Mouse (Mus musculus) CD8-positive naive resting alpha-beta T cell, adult 2 months (primary cell): ENCODE results near the gene Myo1e.

Experiments used
- DNase-seq, 2 experiments: peaks; one replicate each; pipeline ENCODE4 v3.0.0; 2022; ENCODE audit warnings: low read depth in 2 of 2, low spot score in 2 of 2

Myo1e gene

DNA sequence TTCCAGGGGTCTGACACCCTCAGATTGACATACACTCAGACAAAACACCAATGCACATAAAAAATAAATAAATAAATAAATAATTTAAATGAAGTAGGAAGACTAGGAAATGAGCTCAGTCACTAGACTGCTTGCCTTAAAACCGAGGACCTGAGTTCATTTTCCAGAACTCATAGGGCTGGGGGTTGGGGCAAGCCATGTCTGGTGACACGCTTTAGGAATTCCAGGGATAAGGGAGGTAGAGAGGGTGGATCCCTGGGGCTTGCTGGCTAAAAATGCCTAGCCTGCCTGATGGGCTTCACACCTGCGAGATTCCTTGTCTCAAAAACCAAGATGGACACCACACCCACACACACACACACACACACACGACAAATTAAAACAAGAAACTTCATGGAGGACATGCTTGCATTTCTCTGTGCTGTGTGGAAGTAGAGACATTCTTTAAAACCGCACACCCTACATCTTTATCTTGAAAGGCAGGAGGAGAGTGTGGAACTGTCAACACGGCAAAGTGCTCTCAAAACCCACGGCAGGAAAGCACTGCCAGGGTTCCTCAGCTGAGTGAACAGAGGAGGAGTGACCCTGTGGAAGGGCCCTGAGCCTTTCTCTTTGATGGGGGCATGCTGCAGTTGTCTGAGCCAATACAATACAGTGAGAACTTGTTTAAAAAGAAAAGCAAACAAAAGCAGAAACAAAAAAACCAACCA lies 13.5 kb downstream of the Myo1e start:
- no peak for DNase-seq

DNA sequence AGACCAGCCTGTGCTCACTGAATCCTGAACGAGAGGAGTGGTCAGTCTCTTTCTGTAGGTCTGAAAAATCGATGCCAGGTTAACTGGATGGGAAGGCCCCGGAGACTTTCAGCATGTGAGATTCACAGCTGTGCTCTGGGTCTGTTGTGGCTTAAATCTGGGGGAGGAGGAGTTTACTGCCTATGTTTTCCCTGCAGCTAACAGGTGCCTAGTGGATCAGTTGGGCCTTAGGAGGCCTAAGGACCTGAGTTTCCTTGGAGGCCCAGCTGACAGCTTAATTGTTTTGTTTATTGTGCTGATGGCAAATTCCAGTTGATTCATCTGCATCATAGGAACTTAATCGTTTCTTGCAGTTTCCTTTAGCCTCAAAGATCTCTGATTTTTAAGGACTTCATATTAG lies 16.0 kb downstream of the Myo1e start:
- DNase-seq = no peak

DNA sequence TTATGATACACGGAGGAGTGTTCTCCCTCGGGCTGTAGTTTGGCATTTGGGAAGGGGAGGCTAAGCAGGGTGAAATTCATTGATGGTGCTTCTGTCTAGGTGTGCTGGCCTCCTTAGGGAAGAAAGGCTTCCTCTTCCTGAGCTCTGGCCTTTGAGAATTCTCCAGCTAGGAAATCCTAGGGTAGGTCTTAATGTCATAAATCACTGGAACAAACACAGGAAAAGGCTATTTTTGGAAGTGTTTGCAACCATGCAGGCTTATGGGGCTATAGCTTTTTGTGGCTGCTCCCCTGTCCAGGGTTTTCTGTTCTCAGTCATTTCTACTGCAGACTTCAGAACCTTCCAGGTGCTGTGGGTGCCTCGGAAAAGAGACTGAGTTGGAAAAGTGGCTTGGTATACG lies 16.9 kb downstream of the Myo1e start:
- no peak for DNase-seq

DNA sequence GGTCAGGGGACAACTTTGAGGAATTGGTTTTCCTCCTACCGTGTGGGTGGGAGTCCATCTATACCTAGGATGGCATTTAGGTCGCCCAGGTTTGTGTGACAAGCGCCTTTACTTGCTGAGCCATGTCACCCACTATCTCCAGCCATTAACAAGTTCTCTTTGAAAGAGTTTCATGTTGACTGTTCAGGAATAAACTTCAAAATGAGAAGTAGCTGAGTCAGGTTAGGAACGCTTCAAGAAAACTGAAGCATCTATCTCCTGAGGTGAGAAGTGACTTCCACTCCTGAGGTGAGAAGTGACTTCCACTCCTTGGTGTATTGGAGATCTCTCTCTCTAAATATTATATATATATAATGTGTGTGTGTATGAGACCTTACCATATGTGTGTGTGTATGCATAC lies 19.2 kb downstream of the Myo1e start:
- DNase-seq = no peak

DNA sequence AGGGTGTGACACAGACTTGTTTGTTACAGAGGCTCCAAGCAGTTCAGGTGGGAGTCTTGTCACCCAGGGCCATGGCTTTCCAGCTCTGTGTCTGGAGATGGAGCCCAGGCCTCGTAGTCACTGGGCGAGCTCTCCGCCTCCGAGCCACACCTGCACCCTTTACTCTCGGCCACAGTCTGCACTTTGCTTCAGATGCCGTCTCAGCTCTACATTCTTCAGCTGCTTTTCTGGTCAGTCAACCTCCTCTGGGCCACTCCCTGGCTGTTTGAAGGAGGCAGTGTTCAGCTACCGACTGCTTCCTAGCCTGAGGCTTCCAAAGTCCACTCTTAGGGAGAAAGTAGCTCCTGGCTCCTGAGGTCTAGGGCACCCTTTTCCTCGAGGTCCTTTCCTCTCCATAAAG lies 22.7 kb downstream of the Myo1e start:
- DNase-seq = no peak

DNA sequence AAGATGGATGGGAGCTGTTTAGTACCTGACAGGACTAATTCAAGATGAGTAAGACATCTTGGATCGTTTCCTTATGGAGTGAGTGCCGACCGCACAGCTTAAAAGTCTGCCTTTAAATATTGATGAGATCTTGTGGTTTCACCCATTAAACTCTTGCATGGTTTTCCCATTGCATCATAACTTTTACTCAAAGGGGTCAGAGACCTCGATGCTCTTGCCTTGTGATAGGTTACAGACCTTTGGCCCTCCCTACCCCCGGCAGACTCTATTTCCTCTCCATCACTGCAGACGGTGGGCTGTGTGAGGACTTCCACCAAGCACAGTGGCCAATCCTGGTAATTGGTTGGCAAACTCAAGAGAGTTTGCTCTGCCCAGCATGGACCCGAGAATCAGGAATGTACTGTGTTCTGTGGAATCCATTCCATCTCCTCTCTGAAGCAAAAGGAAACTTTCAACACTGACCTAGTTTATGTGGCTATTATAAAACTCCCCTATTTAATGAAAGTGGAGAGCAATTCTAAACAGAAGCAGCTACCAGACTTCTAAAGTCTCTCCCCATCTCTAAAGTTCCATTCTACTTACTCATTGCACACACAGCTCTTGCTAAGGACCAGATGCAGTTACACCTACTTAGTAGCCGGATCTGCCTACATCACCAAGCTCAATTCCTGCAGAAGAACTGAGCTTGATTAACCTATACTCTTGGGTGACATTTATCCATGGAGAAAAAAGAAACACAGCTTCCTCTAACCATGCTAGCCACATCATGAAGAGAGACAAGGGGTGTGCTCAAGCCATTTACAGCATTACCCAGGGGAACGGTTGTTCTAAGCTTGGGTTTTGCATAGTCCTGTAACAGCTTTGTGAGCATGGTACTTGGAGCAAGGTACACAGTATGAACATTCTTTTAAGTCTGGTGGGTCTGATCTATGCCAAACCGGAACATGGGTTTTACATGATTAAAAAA lies 25.2 kb downstream of the Myo1e start:
- no peak for DNase-seq

DNA sequence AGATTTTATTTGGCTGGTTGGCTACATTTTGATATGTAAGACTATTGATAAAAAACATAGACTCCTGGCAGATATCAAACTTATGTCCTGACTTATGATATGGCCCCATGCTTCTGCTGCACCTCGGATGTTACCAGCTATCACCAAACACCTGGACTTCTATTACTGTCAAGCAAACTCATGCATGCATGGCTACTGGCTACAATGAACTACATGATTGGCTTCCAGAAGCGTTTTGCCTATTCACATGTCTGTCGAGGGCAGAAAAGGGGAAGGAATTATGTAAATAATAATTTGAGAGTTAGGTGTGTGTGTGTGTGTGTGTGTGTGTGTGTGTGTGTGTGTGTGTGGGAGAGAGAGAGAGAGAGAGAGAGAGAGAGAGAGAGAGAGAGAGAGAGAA lies 30.0 kb downstream of the Myo1e start:
- DNase-seq = no peak

DNA sequence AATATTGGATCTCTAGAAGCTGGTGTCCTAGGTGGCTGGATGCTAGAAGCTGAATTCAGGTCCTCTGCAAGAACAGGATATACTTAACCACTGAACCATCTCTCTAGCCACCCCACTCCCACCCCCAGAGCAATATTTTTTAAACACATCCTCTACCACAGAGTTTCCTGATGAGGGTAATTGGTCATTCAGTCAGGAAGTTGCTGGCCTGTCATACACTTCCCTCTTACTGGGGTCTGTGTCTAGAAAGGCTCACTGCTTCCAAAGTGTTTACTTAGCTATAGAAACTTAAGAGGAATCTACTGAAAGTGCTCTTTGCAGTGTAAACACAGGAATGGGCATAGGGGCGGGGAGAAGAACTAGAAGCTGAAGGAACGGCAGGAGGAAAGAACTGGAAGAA lies 30.4 kb downstream of the Myo1e start:
- DNase-seq = no peak

DNA sequence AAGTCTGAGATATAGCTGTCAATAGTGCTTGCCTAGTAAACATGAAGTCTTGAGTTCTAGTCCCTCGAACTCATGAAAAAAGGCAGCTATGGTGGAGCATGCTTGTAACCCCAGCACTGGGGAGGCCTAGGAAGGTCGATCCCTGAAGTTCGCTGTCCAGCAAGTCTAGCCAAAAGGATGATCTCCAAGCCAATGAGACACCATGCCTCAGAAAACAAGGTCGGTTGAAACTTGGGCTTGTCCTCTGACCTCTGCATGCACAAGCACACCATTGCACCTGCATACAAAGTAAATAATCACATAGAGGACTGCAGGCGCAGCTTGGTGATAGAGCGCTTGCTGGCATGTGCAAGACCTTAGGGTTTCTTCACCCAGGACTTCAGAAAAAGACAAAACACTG lies 31.2 kb downstream of the Myo1e start:
- no peak for DNase-seq

DNA sequence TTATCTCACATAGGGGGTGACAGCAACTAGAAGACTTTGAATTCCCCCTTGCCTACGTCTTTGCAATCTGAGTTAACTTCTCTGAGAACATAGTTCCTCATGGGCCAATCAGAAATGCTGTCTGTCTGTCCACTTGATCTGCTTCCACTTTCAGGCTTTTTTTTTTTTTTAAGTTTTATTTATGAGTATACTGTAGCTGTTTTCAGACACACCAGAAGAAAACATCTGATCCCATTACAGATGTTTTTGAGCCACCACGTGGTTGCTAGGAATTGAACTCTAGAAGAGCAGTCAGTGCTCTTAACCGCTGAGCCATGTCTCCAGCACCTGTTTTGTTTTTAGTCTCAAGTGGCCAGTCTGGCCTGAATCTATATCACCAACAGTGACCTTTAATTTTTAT lies 32.1 kb downstream of the Myo1e start:
- no peak for DNase-seq

DNA sequence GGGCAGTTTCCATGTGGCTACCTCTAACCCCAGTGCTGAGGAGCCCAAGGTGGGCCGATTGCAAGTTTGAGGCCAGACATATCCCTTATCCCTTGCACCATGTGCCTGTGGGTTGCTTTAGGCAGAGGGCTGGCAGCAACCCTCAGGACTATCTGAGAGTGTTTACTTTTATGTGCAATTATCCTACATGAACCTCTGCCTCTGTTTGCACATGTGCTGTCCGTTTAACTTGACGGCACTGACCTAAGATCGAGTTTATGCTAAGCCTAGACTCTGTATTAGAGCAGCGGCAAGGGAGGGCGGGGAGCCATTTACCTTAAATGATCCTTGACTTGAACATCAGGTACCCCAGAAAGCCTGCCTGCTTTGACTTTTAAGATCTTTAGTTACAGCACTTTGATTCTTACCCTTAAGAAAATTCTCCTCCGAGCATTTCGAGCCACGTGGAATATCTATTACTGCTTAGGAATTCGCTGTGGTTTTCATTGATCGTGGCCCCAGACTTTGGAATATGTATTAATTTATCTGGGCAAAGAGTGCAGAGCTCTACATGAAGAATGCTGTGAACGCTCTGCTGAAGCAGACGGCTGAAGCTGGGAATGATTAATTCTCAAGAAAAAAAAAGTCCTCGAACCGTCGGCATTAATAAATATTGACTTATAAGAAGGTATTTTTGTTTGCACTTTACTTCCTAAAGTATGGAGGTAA lies 33.7 kb downstream of the Myo1e start:
- DNase-seq = no peak

DNA sequence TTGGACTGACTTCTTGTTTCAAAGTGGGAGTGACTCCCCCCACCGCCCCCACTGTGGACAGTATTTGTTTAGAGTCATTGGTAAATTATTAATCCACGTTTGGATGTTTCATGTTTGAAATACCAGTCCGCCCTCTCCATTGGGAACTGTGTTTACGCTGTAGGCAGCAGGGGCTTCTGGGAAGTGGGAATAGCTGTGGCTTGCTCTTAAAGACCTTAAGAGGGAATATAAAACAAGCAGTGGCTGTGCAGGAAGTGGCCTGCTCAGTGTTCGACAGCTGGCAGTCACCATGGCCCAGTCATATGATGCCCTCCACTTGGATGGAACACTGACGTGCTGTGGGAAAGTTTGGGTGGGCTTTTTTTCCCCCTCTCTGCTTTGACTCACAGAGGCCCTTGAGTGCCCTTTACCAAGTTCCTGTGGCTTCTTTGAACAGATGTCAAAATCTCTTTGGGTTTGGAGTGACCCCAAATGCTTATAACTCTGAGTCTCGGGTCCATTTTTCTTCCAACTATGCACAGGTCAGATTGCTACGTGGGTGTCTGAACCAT lies 34.3 kb downstream of the Myo1e start:
- DNase-seq = no peak

DNA sequence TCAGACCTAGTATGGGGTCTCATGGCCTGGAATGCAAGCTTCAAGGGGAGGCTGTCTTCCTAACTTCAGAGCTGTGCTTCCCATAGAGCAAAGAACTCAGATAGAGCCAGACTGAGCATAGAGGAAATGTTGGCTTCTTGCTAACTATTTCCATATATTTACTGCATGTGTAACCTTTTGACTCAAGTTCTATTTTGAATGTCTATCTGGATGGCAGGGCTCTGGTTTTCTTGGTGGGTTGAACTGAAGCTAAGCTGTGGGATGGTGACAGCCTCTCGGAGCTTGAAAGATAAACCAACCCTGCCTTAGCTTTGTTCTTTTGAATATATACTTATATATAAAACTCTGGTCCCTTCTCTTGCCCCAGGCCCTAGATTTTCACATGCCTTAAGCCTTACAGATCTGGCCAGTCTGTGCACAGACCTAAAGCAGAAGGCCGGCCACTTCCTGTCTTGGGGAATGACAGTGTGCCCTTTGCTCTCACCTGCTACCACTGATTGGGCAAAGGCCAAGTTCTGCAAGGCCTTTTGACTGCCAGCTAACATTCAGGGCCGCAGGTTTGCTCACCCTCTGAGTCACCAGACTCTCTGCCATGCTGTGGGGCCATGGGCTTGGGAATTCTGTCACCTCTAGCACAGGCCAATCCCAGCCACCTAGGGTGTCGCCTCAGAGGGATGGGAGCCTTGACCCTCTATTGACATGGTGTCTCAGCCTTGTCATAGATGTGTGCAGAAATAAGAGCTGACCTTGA lies 35.1 kb downstream of the Myo1e start:
- DNase-seq = no peak

DNA sequence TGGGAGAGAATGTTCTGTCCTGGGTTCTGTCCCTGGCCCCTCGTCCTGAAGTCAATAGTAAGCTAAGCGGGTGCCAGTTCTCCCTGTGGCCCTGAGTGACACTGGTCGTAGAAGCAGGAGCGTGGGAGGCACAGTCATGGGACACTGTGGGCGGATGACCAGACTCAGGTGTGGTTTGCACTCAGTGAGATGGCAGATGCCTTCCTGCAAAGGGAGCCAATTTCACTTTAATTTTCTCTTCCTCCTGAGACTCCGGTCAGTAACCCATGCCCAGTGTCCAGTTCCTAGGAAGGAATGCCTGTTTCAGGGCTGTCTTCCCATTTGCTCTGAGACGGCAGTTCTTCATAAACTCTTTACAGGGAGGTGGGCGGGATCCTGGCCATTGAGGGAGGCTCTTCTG lies 36.1 kb downstream of the Myo1e start:
- DNase-seq = no peak

DNA sequence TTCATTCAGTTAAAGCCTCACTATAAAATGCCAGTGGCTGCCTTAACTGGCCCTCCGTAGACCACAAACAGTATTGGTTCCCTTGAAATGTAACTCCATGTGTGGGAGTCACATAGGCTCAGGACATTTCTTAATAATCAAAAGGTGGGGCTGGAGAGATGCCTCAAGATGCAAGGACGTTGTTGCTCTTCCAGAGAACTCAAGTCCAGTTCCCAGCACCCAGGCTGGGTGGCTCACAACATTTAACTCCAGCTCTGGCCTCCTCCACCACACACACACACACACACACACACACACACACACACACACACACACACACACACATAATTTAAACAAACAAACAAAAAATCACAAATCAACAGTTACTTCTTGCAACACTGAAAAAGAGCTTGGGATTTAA lies 36.6 kb downstream of the Myo1e start:
- no peak for DNase-seq

DNA sequence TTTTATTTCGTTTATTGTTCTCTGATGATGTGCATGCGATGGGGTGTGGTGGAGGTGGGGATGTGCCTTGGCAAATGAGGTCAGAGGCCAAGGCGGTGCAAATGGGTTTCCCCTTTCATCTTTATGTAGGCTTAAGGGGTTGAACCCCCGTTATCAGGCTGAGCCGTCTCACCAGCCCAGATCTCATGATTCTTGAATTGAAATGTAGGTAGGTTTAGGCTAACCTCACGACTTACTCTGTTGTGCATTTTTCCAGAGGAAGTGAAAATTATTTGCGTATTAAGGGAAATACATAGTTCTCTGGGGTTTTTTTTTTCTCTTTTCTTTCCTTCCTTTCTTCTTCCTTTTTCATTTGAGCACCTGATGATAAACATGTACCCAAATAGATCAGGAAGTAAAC lies 37.0 kb downstream of the Myo1e start:
- no peak for DNase-seq

DNA sequence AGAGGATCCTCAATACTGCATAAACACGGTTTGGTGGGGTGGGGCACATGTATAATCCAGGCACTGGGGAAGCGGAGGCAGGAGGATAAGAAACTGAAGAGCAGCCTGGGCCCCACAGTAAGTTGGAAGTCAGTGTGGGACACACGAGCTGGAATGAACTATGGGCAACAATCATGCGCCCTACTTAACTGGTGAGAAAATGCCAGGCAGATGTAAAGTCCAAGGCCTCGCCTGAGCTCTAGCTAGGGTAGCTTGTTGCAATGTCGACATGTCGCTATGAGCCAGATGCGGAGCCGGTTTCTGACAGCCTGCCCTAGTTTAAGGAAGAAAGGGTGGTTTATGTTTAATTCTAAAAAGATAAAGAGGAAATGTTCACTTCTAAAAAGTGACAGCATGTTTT lies 37.9 kb downstream of the Myo1e start:
- no peak for DNase-seq

DNA sequence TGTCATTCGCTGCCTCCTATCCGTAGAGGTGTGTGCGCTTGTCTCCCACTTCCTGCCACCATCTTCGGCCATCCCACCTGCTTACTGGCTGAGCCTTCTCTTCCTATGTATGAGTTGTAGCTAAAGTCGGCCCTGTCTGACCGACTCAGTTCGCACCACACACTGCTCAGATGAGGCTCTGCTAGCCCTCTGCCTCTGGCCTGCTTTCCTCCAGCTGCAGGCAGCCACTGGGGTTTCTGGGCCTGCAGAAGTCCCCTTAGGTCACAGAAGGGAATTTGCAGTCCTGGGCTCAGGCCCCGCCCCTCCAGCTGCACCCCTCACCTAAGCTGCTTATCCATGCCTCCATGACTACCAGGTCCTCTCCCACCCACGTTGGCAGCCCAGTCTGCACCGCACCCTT lies 39.3 kb downstream of the Myo1e start:
- no peak for DNase-seq

DNA sequence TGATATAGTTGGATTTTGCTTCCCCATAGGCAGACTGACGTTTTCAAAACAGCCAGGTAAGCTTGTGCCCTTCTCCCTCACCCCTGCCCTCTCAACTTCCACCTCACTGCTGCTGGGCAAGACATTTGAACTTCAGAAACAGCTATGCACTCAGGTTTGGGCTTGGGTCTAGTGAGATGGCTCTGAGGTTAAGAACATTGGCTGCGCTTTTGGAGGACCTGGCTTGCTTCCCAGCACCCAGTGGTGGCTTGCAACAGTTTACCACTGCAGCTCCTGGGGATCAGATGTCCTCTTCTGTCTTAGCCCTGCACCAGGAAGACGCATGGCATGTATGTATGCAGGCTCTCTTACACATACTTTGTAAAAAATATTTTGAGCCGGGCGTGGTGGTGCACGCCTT lies 40.9 kb downstream of the Myo1e start:
- DNase-seq = no peak

DNA sequence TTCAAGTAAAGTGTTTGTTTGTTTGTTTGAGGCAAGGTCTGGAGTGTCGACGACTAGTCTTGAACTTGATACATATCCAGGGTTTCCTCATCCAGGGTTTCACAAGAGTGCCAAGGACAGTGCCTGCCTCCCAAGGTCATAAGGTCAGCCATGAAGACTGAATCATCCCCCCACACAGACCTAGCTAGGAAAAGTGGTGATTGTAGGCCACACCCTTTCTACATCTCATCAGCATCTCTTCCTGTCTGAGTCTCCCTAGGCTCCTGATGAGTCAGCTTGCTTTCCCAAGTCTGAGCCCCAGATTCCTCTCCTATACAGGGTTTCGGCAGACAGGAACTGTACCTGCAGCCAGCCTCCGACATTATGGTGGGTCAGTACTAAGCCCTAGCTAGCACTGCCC lies 41.7 kb downstream of the Myo1e start:
- DNase-seq = no peak
